Comparison of ENCODE assay signal across 39 mouse cellular contexts in genomic region chr5:73032481-73032880, GRCm38 (mm10). TPM values are rescaled to one million over a fixed set of nuclear protein-coding genes. Genes with fewer than 3 reads are reported as not detected.
"Had no signal": no experiment of that assay in that cellular context is flagged by ENCODE, and none has a peak within 500 bp of the region (broad histone marks: within the 10 kb centered on the region; RNA-seq: fewer than 3 reads in every experiment).

No protein-coding gene starts in this region.

- H3K4me2 ChIP-seq: embryonic facial prominence, embryonic 12.5 days; embryonic facial prominence, embryonic 13.5 days; embryonic facial prominence, embryonic 15.5 days; forebrain, embryonic 12.5 days; forebrain, embryonic 13.5 days; forebrain, embryonic 15.5 days had no signal

- H3K9me3 ChIP-seq: embryonic facial prominence, embryonic 10.5 days; embryonic facial prominence, embryonic 12.5 days; embryonic facial prominence, embryonic 13.5 days; embryonic facial prominence, embryonic 15.5 days; forebrain, embryonic 10.5 days; forebrain, embryonic 12.5 days; forebrain, embryonic 13.5 days; forebrain, embryonic 15.5 days had no signal

- ATAC-seq: forebrain, embryonic 13.5 days; forebrain, embryonic 14.5 days; forebrain, embryonic 15.5 days; forebrain, embryonic 16.5 days; forebrain, postnatal 0 days had no signal

- DNase-seq: cerebellum, adult 2 months; cerebellum, adult 8-10 months; cerebellum, adult 9-10 months; cerebellum, adult 9-11 months; cerebellum, postnatal 10 days; cerebellum, postnatal 14 days; cerebellum, postnatal 25 days; cerebellum, postnatal 36 days; embryo, embryonic 11 days; forebrain, postnatal 0 days; gastrocnemius, adult 2 months; gastrocnemius, postnatal 10 days; gastrocnemius, postnatal 14 days; gastrocnemius, postnatal 25 days; gastrocnemius, postnatal 36 days; heart, adult 2 months had no signal

- H3K4me3 ChIP-seq: embryonic facial prominence, embryonic 10.5 days; embryonic facial prominence, embryonic 12.5 days; embryonic facial prominence, embryonic 13.5 days; embryonic facial prominence, embryonic 15.5 days; erythroblast, embryonic 14.5 days; forebrain, embryonic 10.5 days; forebrain, embryonic 12.5 days; forebrain, embryonic 13.5 days; forebrain, embryonic 15.5 days; gastrocnemius, adult 2 months; heart, adult 2 months had no signal

- H3K4me1 ChIP-seq: embryonic facial prominence, embryonic 12.5 days; embryonic facial prominence, embryonic 15.5 days; forebrain, embryonic 10.5 days; forebrain, embryonic 12.5 days; forebrain, embryonic 13.5 days; forebrain, embryonic 15.5 days had no signal

- H3K27ac ChIP-seq: embryonic facial prominence, embryonic 10.5 days; embryonic facial prominence, embryonic 12.5 days; embryonic facial prominence, embryonic 13.5 days; embryonic facial prominence, embryonic 15.5 days; forebrain, embryonic 10.5 days; forebrain, embryonic 12.5 days; forebrain, embryonic 13.5 days; forebrain, embryonic 15.5 days; gastrocnemius, adult 2 months; heart, adult 2 months had no signal

- H3K9ac ChIP-seq: embryonic facial prominence, embryonic 12.5 days; embryonic facial prominence, embryonic 13.5 days; embryonic facial prominence, embryonic 15.5 days; forebrain, embryonic 12.5 days; forebrain, embryonic 13.5 days; forebrain, embryonic 15.5 days; forebrain, postnatal 0 days had no signal

- H3K27me3 ChIP-seq: embryonic facial prominence, embryonic 12.5 days; embryonic facial prominence, embryonic 13.5 days; embryonic facial prominence, embryonic 15.5 days; forebrain, embryonic 12.5 days; forebrain, embryonic 13.5 days; forebrain, embryonic 15.5 days had no signal

RNA-seq across cellular contexts. Expression of gene Slc10a4, which starts 25.8 kb away (rescaled TPM):
- total RNA-seq: common myeloid progenitor, adult 5-6 weeks; gastrocnemius, adult 18-20 months; gastrocnemius, adult 2 months; gastrocnemius, adult 8-10 months; gastrocnemius, postnatal 10 days; gastrocnemius, postnatal 14 days; gastrocnemius, postnatal 25 days; gastrocnemius, postnatal 4 days; granulocyte monocyte progenitor cell, adult 5-6 weeks had no signal
- polyA plus RNA-seq: erythroblast, embryonic 14.5 days had no signal

RNA-seq across cellular contexts. Expression of gene Gm10135, which starts 58.0 kb away (rescaled TPM):
- total RNA-seq: common myeloid progenitor, adult 5-6 weeks; forebrain, postnatal 0 days; gastrocnemius, adult 18-20 months; gastrocnemius, adult 2 months; gastrocnemius, adult 8-10 months; gastrocnemius, postnatal 10 days; gastrocnemius, postnatal 14 days; gastrocnemius, postnatal 25 days; gastrocnemius, postnatal 36 days; gastrocnemius, postnatal 4 days; granulocyte monocyte progenitor cell, adult 5-6 weeks; heart, adult 2 months; heart, adult 8-10 months had no signal
- polyA plus RNA-seq: cerebellum, adult 2 months; cortical plate, adult 2 months; embryonic facial prominence, embryonic 10.5 days; embryonic facial prominence, embryonic 11.5 days; embryonic facial prominence, embryonic 12.5 days; embryonic facial prominence, embryonic 13.5 days; embryonic facial prominence, embryonic 14.5 days; embryonic facial prominence, embryonic 15.5 days; erythroblast, embryonic 14.5 days; forebrain, embryonic 10.5 days; forebrain, embryonic 11.5 days; forebrain, embryonic 12.5 days; forebrain, embryonic 13.5 days; forebrain, embryonic 14.5 days; forebrain, embryonic 15.5 days; forebrain, embryonic 16.5 days; forebrain, postnatal 0 days; frontal cortex, adult 2 months; gonadal fat pad, adult 2 months; heart, adult 2 months had no signal
